Mouse (Mus musculus) liver, adult 2 months (tissue): Measurements from ENCODE around the gene Adgrf5. TPM values are rescaled to one million over a fixed set of nuclear protein-coding genes. Genes with fewer than 3 reads are reported as not detected.
"Not testable (repeated sequence)": the region's sequence is repeated elsewhere in the genome, so short reads cannot be mapped to it uniquely, and the experiment has no call there.

Experiments used
- DNase-seq: peaks from one replicate; pipeline ENCODE4 v3.0.0-alpha.2; 2011; ENCODE audit warnings: low read depth, low spot score; ENCODE audit errors: extremely low read depth
- H3K27ac ChIP-seq: fragments of 200-500 bp; replicated peaks from 2 replicates; pipeline ENCODE4 v1.5.1; 2012; ENCODE audit warnings: low read depth, mild to moderate bottlenecking, control low read depth, inconsistent platforms, low read length; ENCODE audit not compliant: insufficient read depth
- H3K27me3 ChIP-seq: fragments of 200-500 bp; 2 replicates; pipeline ENCODE4 v1.6.1; 2012; ENCODE audit warnings: mild to moderate bottlenecking, moderate library complexity, low read length, inconsistent platforms; ENCODE audit not compliant: control insufficient read depth, insufficient read depth
- H3K36me3 ChIP-seq: fragments of 200-500 bp; 2 replicates; pipeline ENCODE4 v1.6.1; 2012; ENCODE audit warnings: low read length, inconsistent platforms; ENCODE audit not compliant: control insufficient read depth, insufficient read depth
- H3K4me1 ChIP-seq: fragments of 200-500 bp; 2 replicates; pipeline ENCODE4 v1.6.1; 2011; ENCODE audit warnings: low read length; ENCODE audit not compliant: control insufficient read depth, insufficient read depth
- H3K4me3 ChIP-seq: fragments of 200-500 bp; 2 replicates; pipeline ENCODE4 v1.5.1; 2011; ENCODE audit warnings: low read depth, mild to moderate bottlenecking, control low read depth, low read length, moderate library complexity; ENCODE audit not compliant: insufficient read depth
- H3K79me2 ChIP-seq: fragments of 200-500 bp; 2 replicates; pipeline ENCODE4 v1.6.1; 2012; ENCODE audit warnings: inconsistent platforms, mild to moderate bottlenecking, low read length, moderate library complexity; ENCODE audit not compliant: control insufficient read depth, insufficient read depth
- H3K9ac ChIP-seq: fragments of 200-500 bp; 2 replicates; pipeline ENCODE4 v1.6.1; 2012; ENCODE audit warnings: low read depth, mild to moderate bottlenecking, control low read depth, inconsistent platforms, low read length
- CTCF ChIP-seq: fragments of 200-500 bp; IDR thresholded peaks from 2 replicates; pipeline ENCODE4 v1.5.1; 2011; ENCODE audit warnings: low read depth, low read length, control low read depth
- POLR2A ChIP-seq: fragments of 200-500 bp; IDR thresholded peaks from 2 replicates; pipeline ENCODE4 v1.6.1; 2011; ENCODE audit warnings: low read length, control low read depth; ENCODE audit not compliant: insufficient read depth; ENCODE audit errors: extremely low read depth
- WGBS: fragments of 180-500 bp; shearing (Covaris S2); methylation state at CpG from one replicate; pipeline ENCODE4 v1.1.7; 2018; 5-methylcytosine and 5-hydroxymethylcytosine counted together
- polyA plus RNA-seq: library from polyadenylated mRNA; depleted of rRNA; stranded (reverse); fragments of >200 nt; gene quantifications from 2 replicates; pipeline ENCODE4 v1.2.3, GENCODE M21; 2012
- total RNA-seq: library from RNA; depleted of rRNA; stranded (reverse); fragments of >200 nt; gene quantifications from 2 replicates; pipeline ENCODE4 v1.2.3, GENCODE M21; 2014

Adgrf5 gene
- total and polyA plus RNA-seq, 2 experiments: 6.0 to 25.8 TPM

DNA sequence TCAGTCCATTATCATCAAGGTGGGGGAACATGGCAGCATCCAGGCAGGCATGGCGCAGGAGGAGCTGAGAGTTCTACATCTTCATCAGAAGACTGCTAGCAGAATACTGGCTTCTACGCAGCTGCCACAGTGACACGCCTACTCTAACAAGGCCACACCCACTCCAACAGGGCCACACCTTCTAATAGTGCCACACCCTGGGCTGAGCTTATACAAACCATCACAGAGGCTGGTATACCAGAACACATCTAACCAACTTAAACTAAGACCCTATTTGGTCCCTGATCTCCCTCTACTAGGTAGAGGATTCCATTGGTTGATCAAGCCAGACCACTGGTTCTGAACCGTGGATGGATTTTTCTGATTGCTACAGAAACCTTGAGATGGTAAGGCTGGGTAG lies 112.3 kb downstream of the Adgrf5 start:
- Histone ChIP-seq H3K79me2 (no peaks in the 10 kb centered on the region), H3K36me3 (no peaks in the 10 kb centered on the region), H3K27me3 (no peaks in the 10 kb centered on the region), H3K9ac (no peak overlapping the region), H3K4me1 (no peaks in the 10 kb centered on the region), H3K4me3 (no peak overlapping the region), H3K27ac (no peak overlapping the region)
- TF ChIP-seq CTCF: no peak
- TF ChIP-seq POLR2A: no peak
- DNase-seq: no peak
- 91% methylated on average over 4 of the region's 4 CpGs for WGBS

GRCm38 (mm10) chr17:43474775-43475174 lies 114.5 kb downstream of the Adgrf5 start:
- no peak overlapping the region for H3K27ac ChIP-seq
- H3K9ac ChIP-seq: no peak overlapping the region
- no peak for DNase-seq
- TF ChIP-seq CTCF: no peak
- no peak for TF ChIP-seq POLR2A
- WGBS: 92% methylated on average over 16 of the region's 16 CpGs
- no peaks in the 10 kb centered on the region for H3K4me1 ChIP-seq
- H3K27me3 ChIP-seq: no peaks in the 10 kb centered on the region
- H3K79me2 ChIP-seq: no peaks in the 10 kb centered on the region
- H3K36me3 ChIP-seq: no peaks in the 10 kb centered on the region
- H3K4me3 ChIP-seq: no peak overlapping the region

- no peak overlapping the region for H3K9ac ChIP-seq
- TF ChIP-seq POLR2A (no peak), CTCF (no peak)
- H3K79me2 ChIP-seq: no peaks in the 10 kb centered on the region
- DNase-seq: peak; percentile 10
- H3K4me1 ChIP-seq: no peaks in the 10 kb centered on the region
- no peak overlapping the region for H3K4me3 ChIP-seq
- no peaks in the 10 kb centered on the region for H3K36me3 ChIP-seq
- H3K27ac ChIP-seq: no peak overlapping the region
- H3K27me3 ChIP-seq: no peaks in the 10 kb centered on the region
Measured at GRCm38 (mm10) chr17:43477621-43478020, 117.4 kb downstream of the Adgrf5 start.

- H3K4me1 ChIP-seq: no peaks in the 10 kb centered on the region
- DNase-seq: no peak
- no peaks in the 10 kb centered on the region for H3K27me3 ChIP-seq
- H3K4me3 ChIP-seq: no peak overlapping the region
- H3K27ac ChIP-seq: no peak overlapping the region
- 88% methylated on average over 3 of the region's 3 CpGs for WGBS
- H3K79me2 ChIP-seq: no peaks in the 10 kb centered on the region
- no peak for TF ChIP-seq CTCF
- TF ChIP-seq POLR2A: no peak
- H3K36me3 ChIP-seq: no peaks in the 10 kb centered on the region
- no peak overlapping the region for H3K9ac ChIP-seq
Measured at GRCm38 (mm10) chr17:43485982-43486381, 125.7 kb downstream of the Adgrf5 start.

- no peaks in the 10 kb centered on the region for H3K4me1 ChIP-seq
- no peaks in the 10 kb centered on the region for H3K27me3 ChIP-seq
- no peak overlapping the region for H3K27ac ChIP-seq
- H3K36me3 ChIP-seq: no peaks in the 10 kb centered on the region
- TF ChIP-seq POLR2A: no peak
- no peak for TF ChIP-seq CTCF
- no peak overlapping the region for H3K4me3 ChIP-seq
- no peak for DNase-seq
- 85% methylated on average over 2 of the region's 2 CpGs for WGBS
- no peaks in the 10 kb centered on the region for H3K79me2 ChIP-seq
- H3K9ac ChIP-seq: no peak overlapping the region
Measured at GRCm38 (mm10) chr17:43488439-43489151, 128.3 kb downstream of the Adgrf5 start.

GRCm38 (mm10) chr17:43490371-43490770 lies 130.1 kb downstream of the Adgrf5 start:
- not testable (repeated sequence) for H3K4me1 ChIP-seq, H3K4me3 ChIP-seq, H3K27me3 ChIP-seq, H3K79me2 ChIP-seq, H3K27ac ChIP-seq, H3K36me3 ChIP-seq, H3K9ac ChIP-seq, DNase-seq
- 98% methylated on average over 9 of the region's 10 CpGs for WGBS
